1 mouse cellular context compared by ENCODE assay signal in the genomic region with DNA sequence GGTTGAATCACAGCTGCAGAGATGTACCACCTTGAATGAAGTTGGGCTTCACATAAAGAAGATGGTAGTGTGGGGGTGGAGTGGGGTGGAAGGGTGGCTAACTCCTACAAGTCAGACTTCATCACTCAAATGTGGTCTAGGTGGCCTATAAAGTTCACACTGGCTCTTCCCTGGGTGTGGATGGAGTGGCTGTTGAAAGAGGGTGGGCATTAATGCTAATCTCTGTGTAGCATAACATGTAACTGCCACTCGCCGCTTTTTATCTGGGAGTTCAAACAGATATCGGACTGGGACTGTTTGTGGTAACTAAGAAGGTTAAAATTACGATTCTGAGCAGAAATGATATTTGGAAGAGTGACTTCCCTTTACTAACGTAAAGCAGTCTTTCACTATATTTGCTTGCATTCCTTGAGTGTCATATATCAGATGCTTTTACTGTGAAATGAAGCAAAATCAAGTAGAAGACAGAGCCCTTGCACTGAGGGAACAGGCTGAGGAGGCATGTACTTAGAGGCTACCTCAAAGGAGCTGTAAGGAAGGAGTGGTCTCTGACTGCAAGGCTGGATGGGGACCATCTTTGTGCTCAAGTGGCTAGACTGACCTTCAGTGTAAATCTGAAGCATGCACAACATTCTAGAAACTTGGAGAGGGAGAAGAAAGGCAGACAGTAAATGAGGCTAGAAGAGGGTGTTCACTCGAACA.
TF ChIP-seq lines count a peak whose summit lies in the region.

No protein-coding gene starts in this region.

TF ChIP-seq in MEL, 35 proteins besides CTCF, POLR2A, EP300 and RAD21 (continued from another document):
- TF ChIP-seq ZMIZ1 (IDR thresholded peaks at IDR 0.05; ENCODE audit: low read depth, low read length) (peak; percentile 69; the same call in 1 of the 2 replicates), USF1 (IDR thresholded peaks at IDR 0.05; ENCODE audit: low read depth, low read length) (no peak), RCOR1 (IDR thresholded peaks at IDR 0.05; ENCODE audit: low read depth, low read length) (peak; percentile 96), TCF12 (IDR thresholded peaks at IDR 0.05; ENCODE audit: low read depth, low read length) (peak; percentile 100), CHD2 (IDR thresholded peaks at IDR 0.05; ENCODE audit: low read length) (peak; percentile 73), MAZ (IDR thresholded peaks at IDR 0.05; ENCODE audit: low read depth, low read length) (peak; percentile 91; the same call in 1 of the 2 replicates), GATA1 (IDR thresholded peaks at IDR 0.05; ENCODE audit: low read depth, low read length) (peak; percentile 100), CHD1 (IDR thresholded peaks at IDR 0.05; ENCODE audit: low read depth, low read length) (no peak; the same call in 1 of the 2 replicates), TAL1 (IDR thresholded peaks at IDR 0.05; ENCODE audit: low read length) (peak; percentile 87), KAT2A (conservative IDR thresholded peaks at IDR 0.05; ENCODE audit: low read depth, low read length) (peak; percentile 44; the same call in 1 of the 2 replicates), ZKSCAN1 (IDR thresholded peaks at IDR 0.05; ENCODE audit: low read depth, low read length) (no peak), POLR2AphosphoS5 (IDR thresholded peaks at IDR 0.05; ENCODE audit: borderline replicate concordance, low read depth, low read length) (no peak), SMC3 (IDR thresholded peaks at IDR 0.05; ENCODE audit: low read depth, low read length) (no peak), MYB (IDR thresholded peaks at IDR 0.05; ENCODE audit: low read depth, low read length) (peak; percentile 100), MXI1 (IDR thresholded peaks at IDR 0.05; ENCODE audit: low read depth, low read length) (peak; percentile 53; the same call in 1 of the 2 replicates), MEF2A (IDR thresholded peaks at IDR 0.05; ENCODE audit: extremely low read depth, insufficient replicate concordance, low read depth, low read length, poor library complexity, severe bottlenecking) (peak; percentile 77; the same call in 1 of the 2 replicates), USF2 (IDR thresholded peaks at IDR 0.05; ENCODE audit: borderline replicate concordance in 1 of 2, insufficient read depth in 1 of 2, low read depth in 1 of 2, low read length in 2 of 2) (no peak), ZNF384 (IDR thresholded peaks at IDR 0.05; ENCODE audit: low read depth, low read length) (no peak), BHLHE40 (IDR thresholded peaks at IDR 0.05; ENCODE audit: borderline replicate concordance, low read depth, low read length) (peak; percentile 59; the same call in 1 of the 2 replicates), TBP (IDR thresholded peaks at IDR 0.05; ENCODE audit: low read depth, low read length) (peak; percentile 78), HCFC1 (IDR thresholded peaks at IDR 0.05; ENCODE audit: low read depth, low read length) (peak; percentile 53; the same call in 1 of the 2 replicates), ETS1 (IDR thresholded peaks at IDR 0.05; ENCODE audit: low read depth, low read length) (peak; percentile 96), UBTF (IDR thresholded peaks at IDR 0.05; ENCODE audit: borderline replicate concordance, insufficient read depth, low read depth, low read length) (no peak), POLR2AphosphoS2 (IDR thresholded peaks at IDR 0.05; ENCODE audit: low read length) (peak; percentile 87; the same call in 1 of the 2 replicates), SIN3A (IDR thresholded peaks at IDR 0.05; ENCODE audit: low read length) (peak; percentile 100), NRF1 (IDR thresholded peaks at IDR 0.05; ENCODE audit: insufficient read depth, low read depth, low read length, poor library complexity, severe bottlenecking) (no peak), MAX (IDR thresholded peaks at IDR 0.05; ENCODE audit: low read length) (peak; percentile 53; the same call in 1 of the 2 replicates), JUND (IDR thresholded peaks at IDR 0.05; ENCODE audit: low read depth, low read length) (peak; percentile 96)
TF ChIP-seq in MEL: peak in this region for 22.
